Mouse (Mus musculus) cerebellum, adult 2 months (tissue): ENCODE data around the gene Crlf1. TPM values are rescaled to one million over a fixed set of nuclear protein-coding genes. Genes with fewer than 3 reads are reported as not detected.

Source experiments
- DNase-seq, 2 experiments: peaks; one replicate each; pipeline ENCODE4 v3.0.0; 2021
- H3K27ac ChIP-seq: fragments of 200-500 bp; 2 replicates; pipeline ENCODE4 v1.5.1; 2012; ENCODE audit warnings: low read length, control low read depth, inconsistent platforms; ENCODE audit not compliant: insufficient read depth
- H3K27me3 ChIP-seq: fragments of 200-500 bp; 2 replicates; pipeline ENCODE4 v1.6.1; 2012; ENCODE audit warnings: inconsistent platforms, mild to moderate bottlenecking, low read length, moderate library complexity; ENCODE audit not compliant: control insufficient read depth, insufficient read depth
- H3K4me1 ChIP-seq: fragments of 200-500 bp; 2 replicates; pipeline ENCODE4 v1.6.1; 2011; ENCODE audit warnings: low read length; ENCODE audit not compliant: control insufficient read depth, insufficient read depth
- H3K4me3 ChIP-seq: fragments of 200-500 bp; replicated peaks from 2 replicates; pipeline ENCODE3; 2011; ENCODE audit warnings: mild to moderate bottlenecking, low read depth, low read length, control low read depth; ENCODE audit not compliant: insufficient read depth
- CTCF ChIP-seq: fragments of 200-500 bp; IDR thresholded peaks from 2 replicates; pipeline ENCODE4 v1.5.1; 2011; ENCODE audit warnings: low read depth, mild to moderate bottlenecking, control low read depth, low read length, moderate library complexity, borderline replicate concordance; ENCODE audit not compliant: insufficient read depth
- POLR2A ChIP-seq: fragments of 200-500 bp; IDR thresholded peaks from 2 replicates; pipeline ENCODE4 v1.6.1; 2011; ENCODE audit warnings: low read length, control low read depth, borderline replicate concordance; ENCODE audit not compliant: insufficient read depth
- WGBS: fragments of 180-500 bp; shearing (Covaris S2); methylation state at CpG from one replicate; pipeline ENCODE4 v1.1.7; 2018; 5-methylcytosine and 5-hydroxymethylcytosine counted together
- polyA plus RNA-seq: library from polyadenylated mRNA; depleted of rRNA; stranded (reverse); fragments of >200 nt; gene quantifications from 2 replicates; pipeline ENCODE4 v1.2.3, GENCODE M21; 2012; rRNA removed

The Crlf1 gene
- polyA plus RNA-seq, 1 experiment = 4.0 TPM

DNA sequence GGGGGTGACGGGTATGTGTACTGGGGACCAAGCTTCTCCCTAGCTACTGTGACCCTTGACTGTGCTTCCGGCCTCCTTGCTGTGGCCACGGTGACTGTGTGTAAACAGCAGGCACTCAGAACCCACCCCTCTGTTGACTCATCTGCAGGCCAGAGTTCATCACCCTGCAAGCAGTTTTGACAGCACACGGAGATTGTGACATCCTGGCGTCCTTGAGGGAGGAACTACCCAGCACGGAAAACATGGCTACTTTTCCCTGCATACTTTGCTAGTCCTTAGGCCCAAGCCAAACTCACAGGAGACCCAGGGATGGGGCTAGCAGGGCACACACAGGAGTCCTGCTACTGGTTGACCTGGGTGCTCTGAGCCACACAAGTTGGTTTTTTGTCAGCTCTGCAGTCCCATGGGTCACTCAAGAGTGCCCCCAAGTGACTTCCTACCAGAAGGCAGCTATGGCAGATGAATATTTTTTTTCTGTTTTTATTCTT, 51.3 kb downstream of the Crlf1 start:
- Histone ChIP-seq H3K4me1 (peaks cover 27% of the 10 kb centered on the region), H3K27ac (no peak overlapping the region), H3K27me3 (no peaks in the 10 kb centered on the region), H3K4me3 (no peak overlapping the region)
- DNase-seq = no peak
- 70% methylated on average over 6 of the region's 6 CpGs for WGBS
- TF ChIP-seq CTCF (peak; percentile 44; the same call in 1 of the 2 replicates), POLR2A (no peak)

DNA sequence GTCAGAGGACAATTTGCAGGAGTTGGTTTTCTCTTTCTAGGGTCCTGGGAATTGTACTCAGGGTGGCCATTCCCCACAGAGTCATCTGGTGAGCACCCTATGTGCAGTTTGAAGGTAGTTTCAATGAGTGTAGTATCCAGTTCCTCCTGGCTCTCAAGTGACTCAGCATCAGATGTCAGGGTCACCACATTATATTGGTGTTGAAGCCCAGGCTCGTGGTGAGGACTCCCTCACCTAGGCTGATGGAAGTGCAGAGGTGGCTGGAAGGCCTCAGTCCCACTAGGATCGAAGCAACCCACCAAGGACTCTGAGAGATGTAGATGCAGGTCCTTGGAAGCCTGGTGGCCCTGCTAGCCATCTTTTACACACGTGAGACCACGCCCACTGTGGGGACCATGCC, 53.5 kb downstream of the Crlf1 start:
- no peaks in the 10 kb centered on the region for H3K27me3 ChIP-seq
- WGBS = 78% methylated on average over 4 of the region's 4 CpGs
- H3K4me1 ChIP-seq = peaks cover 34% of the 10 kb centered on the region
- H3K27ac ChIP-seq = no peak overlapping the region
- H3K4me3 ChIP-seq = no peak overlapping the region
- no peak for DNase-seq
- TF ChIP-seq POLR2A = no peak
- TF ChIP-seq CTCF = no peak

DNA sequence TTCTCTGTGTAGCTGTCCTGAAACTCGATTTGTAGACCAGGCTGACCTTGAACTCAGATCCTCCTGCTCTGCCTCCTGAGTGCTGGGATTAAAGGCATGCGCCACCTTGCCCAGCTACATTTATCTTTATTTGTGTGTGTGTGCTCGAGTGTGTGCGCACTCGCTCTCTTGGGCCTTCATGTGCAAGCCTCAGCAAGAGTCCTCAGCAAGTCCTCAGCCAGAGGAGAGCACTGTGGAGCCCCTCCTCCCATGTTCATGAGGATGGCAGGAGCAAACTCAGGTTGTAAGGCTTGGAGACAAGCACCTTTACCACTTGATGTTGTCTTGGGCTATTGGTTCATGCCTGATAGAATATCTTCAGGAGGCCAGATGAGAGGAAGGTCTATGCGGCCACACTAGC, 54.8 kb downstream of the Crlf1 start:
- no peak overlapping the region for H3K4me3 ChIP-seq
- H3K4me1 ChIP-seq = peaks cover 46% of the 10 kb centered on the region
- H3K27ac ChIP-seq = no peak overlapping the region
- 91% methylated on average over 6 of the region's 6 CpGs for WGBS
- TF ChIP-seq CTCF (no peak), POLR2A (no peak)
- H3K27me3 ChIP-seq = no peaks in the 10 kb centered on the region
- DNase-seq = no peak

DNA sequence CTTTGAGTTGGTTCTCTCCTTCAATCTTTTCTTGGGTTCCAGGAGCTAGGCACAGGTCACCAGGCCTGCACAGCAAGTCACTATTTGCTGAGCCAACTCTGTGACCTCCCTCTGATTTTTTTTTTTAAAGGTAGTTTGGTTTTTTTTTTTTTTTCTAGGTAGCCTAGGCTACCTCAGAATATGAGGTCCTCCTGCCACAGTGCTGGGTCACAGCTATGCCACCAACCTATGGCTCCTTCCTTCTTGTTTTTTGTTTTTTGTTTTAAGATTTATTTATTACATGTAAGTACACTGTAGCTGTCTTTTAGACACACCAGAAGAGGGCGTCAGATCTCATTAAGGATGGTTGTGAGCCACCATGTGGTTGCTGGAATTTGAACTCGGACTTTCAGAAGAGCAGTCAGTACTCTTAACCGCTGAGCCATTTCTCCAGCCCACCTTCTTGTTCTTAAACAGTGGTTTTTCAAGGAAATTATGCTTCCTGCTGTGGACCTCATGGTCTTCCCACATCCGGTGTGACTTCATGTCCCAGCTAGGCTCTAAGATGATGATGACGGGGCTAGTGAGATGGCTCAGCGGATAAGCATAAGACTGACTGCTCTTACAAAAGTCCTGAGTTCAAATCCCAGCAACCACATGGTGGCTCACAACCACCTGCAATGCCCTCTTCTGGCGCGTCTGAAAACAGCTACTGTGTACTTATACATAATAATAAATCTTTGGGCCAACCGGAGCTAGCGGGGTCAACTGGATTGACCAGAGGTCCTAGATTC, 56.6 kb downstream of the Crlf1 start:
- H3K27ac ChIP-seq = no peak overlapping the region
- no peak for DNase-seq
- TF ChIP-seq POLR2A = no peak
- no peak for TF ChIP-seq CTCF
- WGBS = 94% methylated on average over 10 of the region's 10 CpGs
- no peak overlapping the region for H3K4me3 ChIP-seq
- peaks cover 50% of the 10 kb centered on the region for H3K4me1 ChIP-seq
- H3K27me3 ChIP-seq = no peaks in the 10 kb centered on the region

DNA sequence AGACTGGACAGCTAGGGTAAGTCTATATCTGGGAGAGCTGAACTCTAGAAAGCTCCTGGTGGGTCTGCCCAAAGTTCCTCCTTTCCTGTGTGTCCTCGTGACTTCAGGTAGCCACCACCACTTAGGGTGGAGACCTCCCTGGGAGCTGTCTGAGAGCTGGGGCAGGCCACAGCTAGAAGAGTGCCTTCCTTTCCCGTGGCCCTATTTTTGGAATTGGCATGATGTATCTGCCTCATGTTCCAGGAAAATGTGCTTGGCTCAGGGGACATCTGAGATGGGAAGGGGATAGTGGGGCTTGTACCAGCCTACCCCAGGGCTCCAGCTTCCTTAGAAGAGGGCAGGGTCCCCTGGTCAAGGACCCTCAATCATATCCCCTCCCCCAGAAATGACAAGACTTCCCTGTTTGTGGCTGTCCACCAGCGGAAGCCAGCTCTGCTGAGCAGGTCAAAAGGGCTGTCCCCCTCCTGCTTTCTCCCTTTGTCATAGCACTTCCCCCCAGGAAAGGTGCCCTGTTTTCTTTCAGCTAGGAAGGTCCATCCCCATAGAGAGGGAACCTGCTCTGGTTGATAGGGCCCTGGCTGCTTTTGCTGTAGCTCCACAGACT, 58.7 kb downstream of the Crlf1 start:
- Histone ChIP-seq H3K27me3 (no peaks in the 10 kb centered on the region), H3K27ac (peak overlapping the region; percentile 62), H3K4me1 (peaks cover 53% of the 10 kb centered on the region), H3K4me3 (no peak overlapping the region)
- DNase-seq = peak; percentile 46 to 62
- no peak for TF ChIP-seq POLR2A
- no peak for TF ChIP-seq CTCF
- 28% methylated on average over 3 of the region's 3 CpGs for WGBS

DNA sequence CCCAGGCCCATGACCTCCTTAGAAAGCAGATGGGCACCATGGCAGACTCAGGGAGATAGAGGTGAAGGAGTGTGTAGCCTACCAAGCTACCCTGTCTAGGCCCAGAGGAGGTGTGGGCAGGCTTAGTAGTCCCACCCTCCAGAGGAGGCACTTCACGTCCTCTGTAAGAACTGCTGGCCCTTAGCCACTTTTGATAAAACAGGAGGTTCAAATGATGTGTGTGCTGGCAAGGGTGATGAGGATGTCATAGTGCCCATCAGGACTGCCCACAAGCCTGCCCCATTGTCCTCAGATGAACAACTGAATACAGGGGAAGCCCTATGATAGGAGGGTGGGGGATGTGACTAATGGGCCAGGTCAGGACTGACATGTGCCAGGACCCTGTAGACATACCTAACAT, 59.9 kb downstream of the Crlf1 start:
- H3K27ac ChIP-seq = peak overlapping the region; percentile 23; the same call in 1 of the 2 replicates
- 28% methylated on average over 1 of the region's 1 CpGs for WGBS
- no peak overlapping the region for H3K4me3 ChIP-seq

More for the DNA sequence above, 59.9 kb downstream of the Crlf1 start:
- Histone ChIP-seq H3K4me1 (peaks cover 58% of the 10 kb centered on the region), H3K27me3 (no peaks in the 10 kb centered on the region)
- no peak for DNase-seq
- TF ChIP-seq CTCF (no peak), POLR2A (no peak)

Other genes with a start within 250 kb of the Crlf1 start
- 262 and 322 TPM in 2 replicates for gene Homer3, start 210.3 kb upstream of the Crlf1 start, polyA plus RNA-seq
- 42.9 and 45.0 TPM in 2 replicates for gene Ddx49, start 190.7 kb upstream of the Crlf1 start, polyA plus RNA-seq
- gene Cope, start 190.6 kb upstream of the Crlf1 start, polyA plus RNA-seq = 286 and 287 TPM in 2 replicates
- gene Cers1, start 177.4 kb upstream of the Crlf1 start, polyA plus RNA-seq = 55.5 and 56.8 TPM in 2 replicates
- gene Gdf1, start 163.3 kb upstream of the Crlf1 start, polyA plus RNA-seq = 19.1 and 21.0 TPM in 2 replicates
- 37.9 and 41.3 TPM in 2 replicates for gene Upf1, start 139.9 kb upstream of the Crlf1 start, polyA plus RNA-seq
- gene Comp, start 119.6 kb upstream of the Crlf1 start, polyA plus RNA-seq = 2.2 and 3.1 TPM in 2 replicates
- gene Crtc1, start 53.6 kb upstream of the Crlf1 start, polyA plus RNA-seq = 90.2 and 105 TPM in 2 replicates
- gene Klhl26, start 16.2 kb upstream of the Crlf1 start, polyA plus RNA-seq = 62.4 and 68.5 TPM in 2 replicates
- 524 and 552 TPM in 2 replicates for gene Tmem59l, start 5.8 kb upstream of the Crlf1 start, polyA plus RNA-seq
- gene Rex1bd, start 13.6 kb downstream of the Crlf1 start, polyA plus RNA-seq = 184 and 189 TPM in 2 replicates
- 920 and 977 TPM in 2 replicates for gene Uba52, start 17.6 kb downstream of the Crlf1 start, polyA plus RNA-seq
- gene Fkbp8, start 34.6 kb downstream of the Crlf1 start, polyA plus RNA-seq = 531 and 552 TPM in 2 replicates
- 63.4 and 65.9 TPM in 2 replicates for gene Kxd1, start 34.8 kb downstream of the Crlf1 start, polyA plus RNA-seq
- gene Ell, start 46.3 kb downstream of the Crlf1 start, polyA plus RNA-seq = 27.9 and 29.1 TPM in 2 replicates
- gene Isyna1, start 101.2 kb downstream of the Crlf1 start, polyA plus RNA-seq = 55.3 and 61.4 TPM in 2 replicates
- 172 and 181 TPM in 2 replicates for gene Ssbp4, start 115.7 kb downstream of the Crlf1 start, polyA plus RNA-seq
- gene Lrrc25, start 123.0 kb downstream of the Crlf1 start, polyA plus RNA-seq = 0.30 and 0.33 TPM in 2 replicates
- gene Gdf15, start 139.3 kb downstream of the Crlf1 start, polyA plus RNA-seq = 0.28 and 0.51 TPM in 2 replicates
- gene Pgpep1, start 167.2 kb downstream of the Crlf1 start, polyA plus RNA-seq = 28.3 and 32.5 TPM in 2 replicates
- gene Lsm4, start 180.1 kb downstream of the Crlf1 start, polyA plus RNA-seq = 113 and 117 TPM in 2 replicates
- gene Jund, start 205.8 kb downstream of the Crlf1 start, polyA plus RNA-seq = 252 and 274 TPM in 2 replicates
- gene Iqcn, start 210.3 kb downstream of the Crlf1 start, polyA plus RNA-seq = 0.08 and 0.11 TPM in 2 replicates
- gene Gm3336, start 225.4 kb downstream of the Crlf1 start, polyA plus RNA-seq = 0.13 TPM in 1 of 2 replicates, not detected in the other
- 2.5 and 3.0 TPM in 2 replicates for gene Pde4c, start 230.6 kb downstream of the Crlf1 start, polyA plus RNA-seq